Mouse (Mus musculus): ENCODE measurements around the gene Zkscan16. TPM values are rescaled to one million over a fixed set of nuclear protein-coding genes. Genes with fewer than 3 reads are reported as not detected.

Zkscan16 gene
- total and polyA plus RNA-seq, 3 experiments, result not detected

GRCm38 (mm10) chr4:58910175-58911068, 33.0 kb upstream of the Zkscan16 start:
- Histone ChIP-seq H3K27me3 (ENCODE audit: control insufficient read depth in 1 of 2, insufficient read depth in 2 of 2, low read length in 2 of 2) (no peaks in the 10 kb centered on the region), H3K9ac (ENCODE audit: control insufficient read depth, low read depth, low read length, poor library complexity, severe bottlenecking) (peak overlapping the region; percentile 89), H3K4me1 (ENCODE audit: control insufficient read depth in 1 of 2, insufficient read depth in 2 of 2, low read length in 2 of 2) (peaks cover 29 to 32% of the 10 kb centered on the region in 2 experiments), H3K79me2 (ENCODE audit: control insufficient read depth, insufficient read depth, low read length, poor library complexity) (peaks cover 61% of the 10 kb centered on the region), H3K36me3 (ENCODE audit: control insufficient read depth in 1 of 2, insufficient read depth in 2 of 2, low read length in 2 of 2) (peaks cover 0 to 51% of the 10 kb centered on the region in 2 experiments; a peak in 2 of 4 replicates), H3K4me3 (ENCODE audit: control insufficient read depth in 1 of 2, insufficient read depth in 1 of 2, low read depth in 2 of 2, low read length in 2 of 2) (peak overlapping the region; percentile 97 to 98), H3K9me3 (replicated peaks; ENCODE audit: insufficient read depth, low read length) (no peaks in the 10 kb centered on the region), H3K27ac (ENCODE audit: control insufficient read depth, low read depth, low read length) (no peak overlapping the region)
- peak; percentile 34 for DNase-seq (ENCODE audit: low read depth, low spot score)
- TF ChIP-seq SIN3A (IDR thresholded peaks at IDR 0.05; ENCODE audit: low read length) (0 out of 2 replicates have a peak, but pooled peaks have one; percentile 60), JUND (IDR thresholded peaks at IDR 0.05; ENCODE audit: low read depth, low read length) (no peak), MXI1 (IDR thresholded peaks at IDR 0.05; ENCODE audit: low read depth, low read length) (peak; percentile 51; the same call in 1 of the 2 replicates)

GRCm38 (mm10) chr4:58911069-58911830, 32.2 kb upstream of the Zkscan16 start:
- Histone ChIP-seq H3K9me3 (replicated peaks; ENCODE audit: insufficient read depth, low read length) (no peaks in the 10 kb centered on the region), H3K27ac (ENCODE audit: control insufficient read depth, low read depth, low read length) (peak overlapping the region; percentile 4), H3K27me3 (ENCODE audit: control insufficient read depth in 1 of 2, insufficient read depth in 2 of 2, low read length in 2 of 2) (no peaks in the 10 kb centered on the region), H3K36me3 (ENCODE audit: control insufficient read depth in 1 of 2, insufficient read depth in 2 of 2, low read length in 2 of 2) (peaks cover 0 to 50% of the 10 kb centered on the region in 2 experiments; a peak in 2 of 4 replicates), H3K4me1 (ENCODE audit: control insufficient read depth in 1 of 2, insufficient read depth in 2 of 2, low read length in 2 of 2) (peaks cover 29 to 36% of the 10 kb centered on the region in 2 experiments), H3K4me3 (ENCODE audit: control insufficient read depth in 1 of 2, insufficient read depth in 1 of 2, low read depth in 2 of 2, low read length in 2 of 2) (peak overlapping the region; percentile 97 to 98), H3K9ac (ENCODE audit: control insufficient read depth, low read depth, low read length, poor library complexity, severe bottlenecking) (peak overlapping the region; percentile 89), H3K79me2 (ENCODE audit: control insufficient read depth, insufficient read depth, low read length, poor library complexity) (peaks cover 55% of the 10 kb centered on the region)
- DNase-seq (ENCODE audit: low read depth, low spot score), result peak; percentile 59
- TF ChIP-seq UBTF (IDR thresholded peaks at IDR 0.05; ENCODE audit: borderline replicate concordance, insufficient read depth, low read depth, low read length), result no peak; the same call in 1 of the 2 replicates
- TF ChIP-seq MXI1 (IDR thresholded peaks at IDR 0.05; ENCODE audit: low read depth, low read length), result peak; percentile 31; the same call in 1 of the 2 replicates
- TF ChIP-seq GABPA (IDR thresholded peaks at IDR 0.05; ENCODE audit: low read depth, low read length), result no peak
- TF ChIP-seq ZC3H11A (IDR thresholded peaks at IDR 0.05; ENCODE audit: low read depth, low read length), result no peak
- no peak for TF ChIP-seq NRF1 (IDR thresholded peaks at IDR 0.05; ENCODE audit: insufficient read depth, low read depth, low read length, poor library complexity, severe bottlenecking)
- no peak for TF ChIP-seq ETS1 (IDR thresholded peaks at IDR 0.05; ENCODE audit: low read depth, low read length)
- no peak for TF ChIP-seq ELF1 (IDR thresholded peaks at IDR 0.05; ENCODE audit: low read depth, low read length)
- no peak for TF ChIP-seq CHD2 (IDR thresholded peaks at IDR 0.05; ENCODE audit: low read length)
- no peak for TF ChIP-seq USF2 (IDR thresholded peaks at IDR 0.05; ENCODE audit: borderline replicate concordance in 1 of 2, insufficient read depth in 1 of 2, low read depth in 1 of 2, low read length in 2 of 2)
- TF ChIP-seq MYB (IDR thresholded peaks at IDR 0.05; ENCODE audit: low read depth, low read length), result no peak
- TF ChIP-seq NELFE (IDR thresholded peaks at IDR 0.05; ENCODE audit: low read depth, low read length), result no peak
- no peak for TF ChIP-seq TAL1 (IDR thresholded peaks at IDR 0.05; ENCODE audit: low read length)
- no peak for TF ChIP-seq MAFK (IDR thresholded peaks at IDR 0.05; ENCODE audit: borderline replicate concordance, low read depth, low read length)
- no peak for TF ChIP-seq E2F4 (IDR thresholded peaks at IDR 0.05; ENCODE audit: borderline replicate concordance, low read depth, low read length)
- no peak for TF ChIP-seq EP300 (IDR thresholded peaks at IDR 0.05; ENCODE audit: low read depth in 1 of 2, low read length in 2 of 2)
- TF ChIP-seq KAT2A (conservative IDR thresholded peaks at IDR 0.05; ENCODE audit: low read depth, low read length), result peak; percentile 46; the same call in 1 of the 2 replicates
- TF ChIP-seq POLR2AphosphoS2 (IDR thresholded peaks at IDR 0.05; ENCODE audit: low read length), result no peak
- TF ChIP-seq USF1 (IDR thresholded peaks at IDR 0.05; ENCODE audit: low read depth, low read length), result no peak
- no peak for TF ChIP-seq ZMIZ1 (IDR thresholded peaks at IDR 0.05; ENCODE audit: low read depth, low read length)
- TF ChIP-seq ZKSCAN1 (IDR thresholded peaks at IDR 0.05; ENCODE audit: low read depth, low read length), result no peak
- no peak for TF ChIP-seq MEF2A (IDR thresholded peaks at IDR 0.05; ENCODE audit: extremely low read depth, insufficient replicate concordance, low read depth, low read length, poor library complexity, severe bottlenecking)
- TF ChIP-seq HCFC1 (IDR thresholded peaks at IDR 0.05; ENCODE audit: low read depth, low read length), result peak; percentile 83
- no peak; the same call in 1 of the 2 replicates for TF ChIP-seq MAX (IDR thresholded peaks at IDR 0.05; ENCODE audit: low read length)
- TF ChIP-seq POLR2AphosphoS5 (IDR thresholded peaks at IDR 0.05; ENCODE audit: borderline replicate concordance, low read depth, low read length), result no peak
- TF ChIP-seq GATA1 (IDR thresholded peaks at IDR 0.05; ENCODE audit: low read depth, low read length), result no peak

Measured in MEL (cell line).